Mouse (Mus musculus) MEL-GATA-1-ER (cell line): ENCODE results near the gene Prkcq.

Source experiments
- DNase-seq: peaks from one replicate; pipeline ENCODE4 v3.0.0-alpha.2; 2012; ENCODE audit warnings: low read depth; ENCODE audit errors: extremely low read depth

Prkcq gene

DNA sequence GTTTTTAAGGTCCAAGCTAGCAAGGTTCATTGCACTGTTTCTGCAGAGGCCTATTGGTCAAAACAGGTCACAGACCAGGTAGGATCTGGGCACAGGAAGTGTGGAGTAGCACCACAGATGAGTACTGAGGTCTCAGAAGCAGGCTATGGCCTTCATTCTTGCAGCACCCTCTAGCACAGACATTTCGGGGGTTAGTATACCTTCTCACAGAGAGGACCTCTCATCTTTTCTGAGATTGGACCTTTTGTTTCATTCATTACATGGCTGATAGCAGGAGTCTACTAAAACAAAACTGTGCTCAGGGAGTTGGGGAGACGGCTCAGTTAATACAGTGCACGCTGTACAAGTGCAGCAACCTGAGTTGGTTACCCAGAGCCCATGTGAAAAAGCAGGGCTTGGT lies 14.7 kb downstream of the Prkcq start:
- no peak for DNase-seq

GRCm38 (mm10) chr2:11187166-11187565 lies 15.3 kb downstream of the Prkcq start:
- peak; percentile 91 for DNase-seq

DNA sequence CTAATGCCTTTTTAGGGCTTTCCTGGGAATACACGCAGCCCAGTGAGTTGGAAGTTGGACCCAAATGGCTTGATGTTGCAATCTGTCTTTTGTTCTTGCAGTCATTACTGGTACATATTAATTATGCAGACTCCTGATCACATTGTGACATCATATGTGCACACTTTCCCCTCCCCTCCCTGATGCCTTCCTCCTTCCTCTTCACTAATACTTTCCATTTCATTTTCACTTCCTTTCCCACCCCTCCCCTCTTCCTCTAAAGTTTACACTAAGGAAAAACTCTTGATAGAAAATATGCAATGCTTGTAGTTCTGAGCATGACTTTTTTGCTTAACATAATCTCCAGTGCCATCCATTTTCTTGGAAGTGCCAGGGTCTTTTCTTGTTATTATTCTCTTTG lies 16.4 kb downstream of the Prkcq start:
- DNase-seq = no peak

- DNase-seq = no peak
Observed at GRCm38 (mm10) chr2:11189150-11189767, 17.4 kb downstream of the Prkcq start.

DNA sequence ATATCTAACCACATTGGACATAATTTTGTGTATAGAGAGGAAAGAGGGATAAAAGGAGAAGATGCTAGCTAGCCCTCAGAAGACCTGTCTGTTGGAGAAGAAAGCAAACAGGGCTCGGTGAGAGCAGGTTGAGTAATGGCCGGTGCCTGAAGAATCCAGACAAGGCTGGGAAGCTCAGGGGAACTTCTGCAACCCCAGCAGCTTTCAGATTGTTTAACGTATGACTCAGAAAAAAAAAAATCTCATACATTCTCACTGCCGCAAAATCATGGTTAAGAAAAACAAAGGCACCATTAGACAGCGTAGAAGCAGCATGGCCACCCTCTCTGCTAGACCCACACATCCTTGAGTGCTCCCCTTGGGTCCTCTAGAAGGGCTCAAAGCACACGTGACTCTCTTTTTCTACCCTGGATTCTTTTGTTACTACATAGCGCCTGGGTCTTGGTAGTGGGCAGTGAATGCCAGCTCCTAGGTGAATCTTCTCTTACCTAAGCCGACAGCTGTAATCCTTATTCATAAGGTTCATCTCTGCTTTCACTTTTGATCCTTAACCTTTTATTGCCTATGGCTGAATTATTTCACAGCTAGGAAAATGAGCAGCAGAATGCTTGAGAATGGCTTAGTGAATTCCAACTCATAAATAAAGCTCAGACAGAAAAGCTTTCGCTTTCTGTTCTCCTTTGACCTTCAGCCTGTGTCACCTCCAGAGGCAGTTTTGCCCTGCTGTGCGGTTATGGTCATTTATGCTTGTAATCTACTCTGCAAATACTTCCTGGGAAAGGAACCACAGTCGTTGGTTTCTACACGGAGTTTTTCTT lies 20.6 kb downstream of the Prkcq start:
- DNase-seq = no peak

DNA sequence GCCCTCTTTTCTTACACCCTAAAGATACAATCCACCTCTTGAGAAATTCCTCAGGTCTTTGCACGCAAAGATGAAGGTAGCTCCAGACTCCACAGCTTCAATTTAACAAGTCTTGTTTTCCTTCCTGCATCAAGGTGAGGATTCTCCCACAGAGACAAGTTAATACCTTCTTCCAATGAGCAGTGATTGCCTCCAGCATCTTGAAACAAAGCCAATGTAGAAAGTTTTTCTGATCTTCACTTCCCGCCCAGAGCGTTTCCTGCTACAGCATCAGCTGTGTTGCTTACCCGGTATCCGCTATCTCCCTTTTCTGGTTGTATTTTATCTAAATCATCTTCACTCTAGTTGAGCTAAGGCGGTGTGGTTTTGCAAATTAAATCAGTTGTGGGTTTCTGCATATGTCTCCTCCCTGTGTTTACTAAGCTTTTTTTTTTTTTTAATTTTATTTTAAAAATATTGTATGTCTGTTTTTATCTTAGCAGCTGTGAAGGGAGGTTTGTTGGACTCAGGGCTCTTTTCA lies 21.3 kb downstream of the Prkcq start:
- DNase-seq = no peak

GRCm38 (mm10) chr2:11194732-11195340 lies 22.9 kb downstream of the Prkcq start:
- DNase-seq = no peak

DNA sequence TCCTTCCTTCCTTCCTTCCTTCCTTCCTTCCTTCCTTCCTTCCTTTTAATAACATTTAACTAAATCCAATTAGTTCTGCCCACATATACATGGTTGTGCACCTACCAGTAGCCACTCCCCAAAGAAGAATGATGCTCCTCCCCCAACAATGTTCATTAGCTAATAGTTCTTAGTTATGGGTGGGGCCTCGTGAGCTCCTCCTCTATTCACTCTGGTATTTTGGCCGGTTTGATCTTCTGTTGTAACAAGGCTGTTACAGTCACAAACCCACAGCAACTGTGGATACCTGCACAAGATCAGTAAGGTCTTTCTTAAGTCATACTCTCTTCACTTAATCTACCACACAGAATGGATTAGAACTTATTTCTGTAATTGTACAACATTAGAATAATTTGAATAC lies 24.2 kb downstream of the Prkcq start:
- DNase-seq = no peak

DNA sequence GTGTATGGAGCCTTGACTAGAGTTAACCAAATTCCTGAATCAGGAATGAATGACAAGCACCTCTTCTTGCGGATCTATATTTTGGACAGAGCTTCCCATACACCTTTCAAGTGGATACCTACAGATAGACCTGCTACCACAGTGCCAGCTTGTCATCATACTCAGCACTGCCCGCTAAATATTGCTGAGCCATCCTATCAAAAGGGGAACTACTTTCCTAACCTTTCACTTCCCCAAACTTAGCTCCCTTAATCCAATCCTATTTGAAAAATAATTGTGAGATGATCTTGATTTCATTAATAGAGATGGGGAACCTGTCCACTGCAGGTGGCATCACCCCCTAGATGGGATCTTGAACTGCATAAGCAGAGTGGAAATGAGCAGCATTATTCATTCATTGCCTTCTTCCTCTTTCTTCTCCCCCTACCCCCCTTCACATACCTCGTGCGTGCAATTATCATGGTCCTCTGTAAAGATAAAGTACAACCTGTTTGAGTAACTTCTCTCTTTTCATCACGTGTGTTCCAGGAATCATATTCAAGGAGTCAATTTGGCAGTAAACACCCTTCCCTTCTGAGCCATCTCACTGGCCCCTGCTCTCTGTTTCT lies 25.1 kb downstream of the Prkcq start:
- DNase-seq = peak; percentile 81

DNA sequence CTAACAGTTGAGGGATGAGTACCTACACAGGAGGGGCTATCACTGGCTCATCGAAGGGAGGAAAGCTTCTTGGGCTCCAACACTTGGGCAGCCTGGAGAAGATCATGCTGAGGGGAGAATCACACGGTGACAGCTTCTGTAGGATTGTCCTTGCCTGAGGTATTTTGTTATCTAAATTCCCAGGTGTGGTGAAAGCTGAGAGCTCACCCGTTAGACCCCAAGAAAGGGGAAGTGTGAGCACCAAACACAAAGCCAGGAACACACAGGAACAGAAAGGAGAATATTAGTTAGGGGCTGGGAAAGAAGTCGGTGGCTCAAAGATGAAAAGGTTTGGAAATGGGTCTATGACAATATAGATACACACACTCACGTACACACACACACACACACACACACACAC lies 27.7 kb downstream of the Prkcq start:
- peak; percentile 84 for DNase-seq

DNA sequence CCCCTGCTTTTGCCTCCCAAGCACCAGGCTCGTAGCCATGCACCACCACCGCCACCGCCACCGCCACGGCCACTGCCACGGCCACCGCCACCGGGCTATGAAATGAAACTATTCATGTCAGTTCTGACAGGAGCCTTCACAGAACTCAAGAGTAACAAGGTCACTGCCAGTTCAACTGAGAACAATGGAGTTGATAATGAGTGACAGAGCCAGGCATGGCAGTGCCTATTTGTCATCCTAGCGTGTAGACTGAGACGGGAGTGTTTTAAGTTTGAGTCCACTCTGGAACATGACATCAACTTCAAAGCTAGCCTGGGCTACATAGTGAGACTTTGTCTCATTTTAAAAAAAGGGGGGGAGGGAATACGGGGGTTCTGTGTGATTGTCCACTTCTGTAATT lies 30.9 kb downstream of the Prkcq start:
- DNase-seq = no peak

- DNase-seq = peak; percentile 92
Observed at GRCm38 (mm10) chr2:11203261-11203660, 31.4 kb downstream of the Prkcq start.

- no peak for DNase-seq
Observed at GRCm38 (mm10) chr2:11204232-11204631, 32.3 kb downstream of the Prkcq start.

- no peak for DNase-seq
Observed at GRCm38 (mm10) chr2:11204961-11205360, 33.1 kb downstream of the Prkcq start.

- no peak for DNase-seq
Observed at GRCm38 (mm10) chr2:11205720-11206119, 33.8 kb downstream of the Prkcq start.

DNA sequence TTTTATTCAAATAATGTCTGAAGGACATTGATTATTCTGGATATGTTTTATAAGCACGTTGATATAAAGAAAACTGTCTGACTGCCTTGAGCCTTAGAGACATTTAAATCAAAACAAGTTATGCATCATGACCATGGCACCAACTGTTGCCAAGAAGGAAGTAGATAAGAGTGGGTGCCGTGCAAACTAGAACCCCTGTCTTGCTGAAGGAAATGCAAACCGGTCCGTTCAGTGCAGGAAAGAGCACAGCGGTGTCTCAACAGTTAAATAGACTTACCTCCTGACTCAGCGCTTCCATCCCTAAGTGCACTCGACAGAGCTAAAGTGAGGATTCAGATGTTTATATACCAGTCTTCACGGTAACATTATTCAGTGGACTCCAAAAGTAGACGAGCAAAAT lies 36.4 kb downstream of the Prkcq start:
- no peak for DNase-seq

GRCm38 (mm10) chr2:11209335-11209734 lies 37.4 kb downstream of the Prkcq start:
- no peak for DNase-seq

- no peak for DNase-seq
Observed at GRCm38 (mm10) chr2:11210241-11210916, 38.5 kb downstream of the Prkcq start.

DNA sequence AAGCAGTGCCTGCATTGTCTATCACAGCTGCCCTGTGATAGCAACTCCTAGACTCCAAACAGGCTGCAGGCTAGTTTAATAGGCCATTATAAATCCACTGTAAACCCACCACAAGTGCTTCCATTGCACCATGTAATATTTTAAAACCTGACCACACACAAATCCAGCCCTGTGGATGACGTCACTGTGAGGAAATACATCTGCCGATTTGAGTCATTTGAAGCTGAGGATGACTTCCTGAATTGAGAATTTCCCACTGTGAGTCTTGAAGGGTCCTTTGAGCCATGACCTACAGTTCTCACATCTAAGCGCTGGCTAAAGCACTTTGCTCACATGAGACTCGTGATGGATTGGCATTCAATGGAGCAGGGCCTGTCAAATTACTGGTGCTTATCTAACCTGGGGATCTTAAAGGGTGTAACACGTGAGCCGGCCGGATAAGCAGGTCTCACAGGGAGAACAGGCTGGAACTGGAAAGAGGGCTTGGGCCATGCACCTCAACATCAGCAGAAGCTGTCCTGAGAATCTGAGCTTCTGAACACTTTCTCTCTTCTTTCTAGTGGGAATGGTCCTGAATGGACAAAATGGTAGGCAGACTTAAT lies 40.2 kb downstream of the Prkcq start:
- no peak for DNase-seq

GRCm38 (mm10) chr2:11216421-11216820 lies 44.5 kb downstream of the Prkcq start:
- DNase-seq = no peak

DNA sequence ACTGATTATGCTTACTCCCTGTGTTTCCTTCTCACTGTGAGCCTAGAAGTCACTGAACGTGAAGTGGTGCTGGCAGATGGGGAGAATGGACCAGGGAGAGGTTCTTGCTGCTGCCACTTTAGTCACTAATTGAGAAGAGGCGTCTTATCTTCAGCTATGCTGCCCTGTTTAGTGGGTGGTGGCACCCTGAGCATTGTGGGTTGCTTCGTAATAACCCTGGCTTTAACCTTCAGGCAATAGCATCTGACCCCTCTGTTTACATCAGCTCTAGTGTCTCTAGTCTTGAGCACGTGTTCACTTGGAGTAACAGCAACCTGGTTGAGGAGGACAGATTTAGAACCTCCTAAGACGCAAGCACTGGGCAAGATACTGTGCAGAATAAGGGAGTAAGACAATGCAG lies 44.9 kb downstream of the Prkcq start:
- DNase-seq = no peak
